In the genomic region with DNA sequence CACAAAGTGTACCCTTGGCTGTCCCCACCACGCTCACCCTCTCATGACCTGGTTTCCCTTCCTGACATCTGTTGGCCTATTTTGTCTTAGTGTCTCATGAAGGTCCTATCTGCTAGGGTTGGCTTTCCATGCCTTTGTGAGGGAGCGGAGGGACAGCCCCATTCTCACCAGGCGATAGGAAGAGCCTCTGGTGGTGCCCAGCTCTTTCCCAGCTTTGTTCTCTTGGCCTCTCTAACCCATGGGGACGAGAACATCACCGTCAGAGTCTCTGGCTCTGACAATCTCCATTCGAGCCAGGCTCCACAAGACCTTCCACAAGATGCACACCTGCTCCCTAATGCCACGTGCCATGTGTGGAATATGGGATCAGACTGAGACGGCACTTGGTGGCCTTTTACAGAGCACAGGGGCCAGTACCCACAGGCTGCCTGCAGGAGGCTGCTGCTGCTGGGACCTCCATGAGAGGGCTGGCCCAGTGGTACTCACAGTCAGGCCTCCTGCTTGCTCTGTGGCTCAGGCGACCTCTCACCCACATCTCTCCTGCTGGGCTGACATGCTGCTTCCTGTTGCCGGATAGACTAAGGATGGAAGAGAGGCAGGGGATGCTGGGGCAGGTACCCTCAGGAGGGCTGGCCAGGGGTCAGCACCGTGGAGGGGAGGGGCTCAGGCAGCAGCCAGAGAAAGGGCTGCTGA, we compare ENCODE assay signal across 8 mouse cellular contexts. TPM values are rescaled to one million over a fixed set of nuclear protein-coding genes. Genes with fewer than 3 reads are reported as not detected.
A peak's percentile ranks its signal among the peaks of the same experiment; 100 is the strongest.
DNase-seq lines count a peak whose midpoint lies in the region; ATAC-seq and TF ChIP-seq lines count a peak whose summit lies in the region.

No protein-coding gene starts in this region.

- no peaks in the 10 kb centered on the region for H3K27me3 ChIP-seq in forebrain, embryonic 12.5 days

- TF ChIP-seq POLR2A in olfactory bulb, adult 2 months (IDR thresholded peaks at IDR 0.05; ENCODE audit: insufficient read depth, low read depth, low read length) = no peak

- WGBS in forebrain, embryonic 12.5 days = 48% methylated on average over 11 of the region's 11 CpGs
- 52% methylated on average over 11 of the region's 11 CpGs for WGBS in olfactory bulb, adult 2 months

- intact Hi-C loops in left cerebral cortex, postnatal 4 days (cut with DNase I) = no loop called here

- no peak for DNase-seq in cerebellum, adult 11 months
- DNase-seq in CD4-positive helper T cell, adult 2 months (ENCODE audit: low read depth, low spot score) = peak; percentile 65
- peak; percentile 54 for DNase-seq in kidney, postnatal 14 days
- DNase-seq in layer of hippocampus, postnatal 36 days = no peak
- DNase-seq in left cerebral cortex, postnatal 4 days = no peak

- no peaks in the 10 kb centered on the region for H3K36me3 ChIP-seq in forebrain, embryonic 12.5 days (replicated peaks)

- H3K4me1 ChIP-seq in forebrain, embryonic 12.5 days = peaks cover 22% of the 10 kb centered on the region
- peaks cover 41% of the 10 kb centered on the region for H3K4me1 ChIP-seq in olfactory bulb, adult 2 months (ENCODE audit: control insufficient read depth, insufficient read depth, low read length)

- H3K27ac ChIP-seq in forebrain, embryonic 12.5 days = 0 out of 2 replicates have a peak overlapping the region, but pooled peaks have one; percentile 31
- peak overlapping the region; percentile 74 for H3K27ac ChIP-seq in olfactory bulb, adult 2 months (ENCODE audit: insufficient read depth, low read depth, low read length)

- H3K9ac ChIP-seq in forebrain, embryonic 12.5 days = no peak overlapping the region

- H3K9me3 ChIP-seq in forebrain, embryonic 12.5 days = no peaks in the 10 kb centered on the region

- peak; percentile 42; the same call in 1 of the 2 replicates for ATAC-seq in cerebellum, adult (ENCODE audit: insufficient number of reproducible peaks, low FRiP score, low TSS enrichment)
- no peak for ATAC-seq in forebrain, embryonic 12.5 days (ENCODE audit: low FRiP score)

- no peak for TF ChIP-seq CTCF in olfactory bulb, adult 2 months (IDR thresholded peaks at IDR 0.05; ENCODE audit: insufficient read depth, low read depth, low read length)

- no peak overlapping the region for H3K4me2 ChIP-seq in forebrain, embryonic 12.5 days

- H3K4me3 ChIP-seq in forebrain, embryonic 12.5 days (replicated peaks) = no peak overlapping the region
- no peak overlapping the region for H3K4me3 ChIP-seq in olfactory bulb, adult 2 months (ENCODE audit: insufficient read depth, low read depth, low read length)

RNA-seq across cellular contexts. Expression of a gene that starts 6.1 kb away (rescaled TPM):
- polyA plus RNA-seq in forebrain, embryonic 12.5 days (2016; fragmentation: Nextera tagmentation; extraction: Ambion mirVana) = 11.4 TPM in 2 replicates
- 363 TPM in 1 of 2 replicates, not detected in the other for polyA plus RNA-seq in olfactory bulb, adult 2 months (2012; ENCODE audit: insufficient read depth, insufficient read length, low replicate concordance, missing spikeins)
- total RNA-seq in layer of hippocampus, postnatal 36 days (2021) = 10 to 100 TPM; 50.7 to 51.3 TPM
- total RNA-seq in left cerebral cortex, postnatal 4 days (2021) = 10 to 100 TPM; 43.5 to 51.1 TPM

RNA-seq across cellular contexts. Expression of a gene that starts 24.3 kb away (rescaled TPM):
- 3.0 and 3.9 TPM in 2 replicates for polyA plus RNA-seq in forebrain, embryonic 12.5 days (2016; fragmentation: Nextera tagmentation; extraction: Ambion mirVana)
- not detected in 2 replicates for polyA plus RNA-seq in olfactory bulb, adult 2 months (2012; ENCODE audit: insufficient read depth, insufficient read length, low replicate concordance, missing spikeins)
- total RNA-seq in layer of hippocampus, postnatal 36 days (2021) = 1 to 10 TPM; 1.1 TPM
- total RNA-seq in left cerebral cortex, postnatal 4 days (2021) = 1 to 10 TPM; 3.0 to 3.5 TPM

RNA-seq across cellular contexts. Expression of a gene that starts 27.7 kb away (rescaled TPM):
- 0.22 and 0.34 TPM in 2 replicates for polyA plus RNA-seq in forebrain, embryonic 12.5 days (2016; fragmentation: Nextera tagmentation; extraction: Ambion mirVana)
- not detected in 2 replicates for polyA plus RNA-seq in olfactory bulb, adult 2 months (2012; ENCODE audit: insufficient read depth, insufficient read length, low replicate concordance, missing spikeins)
- 1 to 10 TPM in 1 of 2 experiments, under 1 TPM in 1; 0.90 to 1.3 TPM for total RNA-seq in layer of hippocampus, postnatal 36 days (2021)
- 1 to 10 TPM; 1.8 to 1.9 TPM for total RNA-seq in left cerebral cortex, postnatal 4 days (2021)

RNA-seq across cellular contexts. Expression of a gene that starts 50.3 kb away (rescaled TPM):
- 95.5 and 96.1 TPM in 2 replicates for polyA plus RNA-seq in forebrain, embryonic 12.5 days (2016; fragmentation: Nextera tagmentation; extraction: Ambion mirVana)
- polyA plus RNA-seq in olfactory bulb, adult 2 months (2012; ENCODE audit: insufficient read depth, insufficient read length, low replicate concordance, missing spikeins) = 209 and 678 TPM in 2 replicates
- 100 to 1,000 TPM; 283 to 291 TPM for total RNA-seq in layer of hippocampus, postnatal 36 days (2021)
- 100 to 1,000 TPM; 249 to 259 TPM for total RNA-seq in left cerebral cortex, postnatal 4 days (2021)

RNA-seq across cellular contexts. Expression of a gene that starts 51.0 kb away (rescaled TPM):
- 87.9 and 92.6 TPM in 2 replicates for polyA plus RNA-seq in forebrain, embryonic 12.5 days (2016; fragmentation: Nextera tagmentation; extraction: Ambion mirVana)
- polyA plus RNA-seq in olfactory bulb, adult 2 months (2012; ENCODE audit: insufficient read depth, insufficient read length, low replicate concordance, missing spikeins) = 102 and 148 TPM in 2 replicates
- total RNA-seq in layer of hippocampus, postnatal 36 days (2021) = 100 to 1,000 TPM; 126 to 130 TPM
- total RNA-seq in left cerebral cortex, postnatal 4 days (2021) = 100 to 1,000 TPM; 136 to 137 TPM

Comparison
In these comparisons a context has a peak if more than half of its experiments do, and no peak if none do; other contexts are left out.
1. DNase-seq: peak in CD4-positive helper T cell, adult 2 months (single experiment) and kidney, postnatal 14 days (single experiment); none in cerebellum, adult 11 months (single experiment), layer of hippocampus, postnatal 36 days (0 of 2) and left cerebral cortex, postnatal 4 days (single experiment).